Mouse (Mus musculus) brain, embryonic 14.5 days (tissue): ENCODE results near the gene H2al1j.
"Not testable (repeated sequence)": the region's sequence is repeated elsewhere in the genome, so short reads cannot be mapped to it uniquely, and the experiment has no call there.

ENCODE experiments used
- CTCF ChIP-seq: fragments of 200-500 bp; IDR thresholded peaks from 2 replicates; pipeline ENCODE4 v1.5.1; 2012; ENCODE audit warnings: inconsistent platforms, mild to moderate bottlenecking, moderate library complexity, borderline replicate concordance; ENCODE audit not compliant: insufficient read depth, insufficient read length; ENCODE audit errors: extremely low read depth
- POLR2A ChIP-seq: fragments of 200-500 bp; IDR thresholded peaks from 2 replicates; pipeline ENCODE4 v1.6.1; 2012; ENCODE audit warnings: mild to moderate bottlenecking, inconsistent platforms, borderline replicate concordance; ENCODE audit not compliant: poor library complexity, insufficient read depth, insufficient read length, severe bottlenecking; ENCODE audit errors: extremely low read depth

DNA sequence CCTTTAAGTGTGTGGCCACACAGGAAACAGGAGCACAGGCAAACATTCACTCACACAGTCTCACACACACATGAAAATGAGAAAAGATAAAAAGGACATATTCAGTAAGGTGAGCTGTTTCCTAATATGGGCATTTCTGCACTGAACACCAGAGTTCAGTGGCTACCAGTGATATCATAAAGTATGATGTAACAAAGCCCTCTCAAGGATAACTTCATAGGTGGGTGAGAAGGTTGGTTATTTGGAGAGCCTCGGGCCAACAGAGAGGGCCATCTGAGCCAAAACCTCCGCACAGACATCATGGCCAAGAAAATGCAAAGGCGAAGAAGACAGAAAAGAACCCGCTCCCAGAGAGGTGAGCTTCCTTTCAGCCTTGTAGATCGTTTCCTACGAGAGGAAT lies 6.4 kb upstream of the H2al1j start, which contains the start of gene H2al1h:
- TF ChIP-seq POLR2A, CTCF: not testable (repeated sequence)
